Mouse (Mus musculus): ENCODE measurements around the gene Slc6a5.

Slc6a5 gene

GRCm38 (mm10) chr7:49975441-49976121 is 65.6 kb downstream of the Slc6a5 start:
- DNase-seq (ENCODE audit: extremely low read depth, insufficient read length, low spot score): no peak

GRCm38 (mm10) chr7:49981511-49982227 is 71.7 kb downstream of the Slc6a5 start:
- DNase-seq (ENCODE audit: extremely low read depth, insufficient read length, low spot score): no peak

DNA sequence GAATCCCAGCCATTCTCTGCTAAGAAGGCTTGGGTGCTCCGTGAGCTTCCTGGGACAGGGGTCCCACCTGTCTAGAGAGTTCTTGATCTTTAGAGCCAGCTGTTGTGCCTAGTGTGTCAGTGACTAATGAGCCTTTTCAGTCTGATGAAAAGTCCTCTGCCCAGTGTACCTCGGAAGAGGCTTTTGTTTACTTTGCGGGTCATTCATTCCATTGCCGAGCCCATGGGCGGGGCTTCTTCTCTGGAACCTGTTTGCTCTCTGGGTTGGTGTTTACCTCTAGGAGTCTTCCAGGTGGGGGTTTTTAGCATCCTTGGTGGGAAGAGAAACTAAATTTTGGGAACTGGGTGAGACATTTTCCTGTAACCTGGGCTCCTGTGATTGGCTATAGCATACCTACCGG is 74.8 kb downstream of the Slc6a5 start:
- no peak for DNase-seq (ENCODE audit: extremely low read depth, insufficient read length, low spot score)

DNA sequence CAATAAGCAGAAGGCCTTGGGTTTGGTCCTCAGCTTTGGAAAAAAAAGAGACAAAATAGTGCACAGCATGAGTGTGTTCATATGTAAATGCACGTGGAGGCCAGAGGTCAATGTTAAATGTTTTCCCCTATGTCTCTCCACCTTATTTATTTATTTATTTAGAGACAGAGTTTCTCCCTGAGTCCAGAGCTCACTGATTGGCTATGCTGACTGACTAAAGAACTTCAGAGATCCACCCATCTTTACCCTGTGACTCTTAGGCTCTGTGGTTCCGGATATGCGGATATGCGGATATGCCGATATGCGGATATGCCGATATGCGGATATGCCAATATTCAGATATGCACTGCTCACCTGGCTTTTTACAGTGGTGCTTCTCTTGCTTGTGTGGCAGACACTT is 76.0 kb downstream of the Slc6a5 start:
- DNase-seq (ENCODE audit: extremely low read depth, insufficient read length, low spot score): no peak

GRCm38 (mm10) chr7:49999321-49999720 is 89.4 kb downstream of the Slc6a5 start:
- DNase-seq (ENCODE audit: extremely low read depth, insufficient read length, low spot score): no peak

DNA sequence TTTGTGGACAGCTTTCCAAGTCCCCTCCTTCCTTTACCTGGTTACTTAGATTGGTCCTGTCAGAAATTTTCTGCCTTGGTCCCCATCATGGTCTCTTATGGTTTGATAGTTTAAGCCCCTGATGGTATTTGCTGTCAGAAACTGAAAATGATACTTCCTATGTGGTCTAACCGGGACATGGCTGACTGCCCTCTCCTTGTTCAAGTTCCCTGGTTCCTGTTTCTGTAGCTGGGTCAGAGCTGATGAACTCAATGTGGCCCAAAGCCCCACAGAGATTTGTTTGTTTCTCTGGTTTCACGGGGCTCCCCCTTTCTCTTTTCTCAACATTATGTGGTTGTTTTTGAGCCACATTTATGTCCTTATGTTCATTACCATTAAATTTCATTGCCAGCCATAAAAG is 95.3 kb downstream of the Slc6a5 start:
- DNase-seq (ENCODE audit: extremely low read depth, insufficient read length, low spot score): no peak

All from 3134 (cell line).